Mouse (Mus musculus) hindbrain, embryonic 10.5 days (tissue): ENCODE measurements around the gene Srsf10. TPM values are rescaled to one million over a fixed set of nuclear protein-coding genes. Genes with fewer than 3 reads are reported as not detected.
A peak's percentile ranks its signal among the peaks of the same experiment; 100 is the strongest.

Experiments used
- DNase-seq: peaks from one replicate; pipeline ENCODE4 v3.0.0-alpha.2; 2017; ENCODE audit warnings: low spot score
- H3K27ac ChIP-seq: fragments of 300-500 bp; sonication (generic); 2 replicates; pipeline ENCODE4 v1.5.1; 2016; ENCODE audit warnings: mild to moderate bottlenecking, moderate library complexity
- H3K27me3 ChIP-seq: fragments of 300-500 bp; sonication (generic); 2 replicates; pipeline ENCODE4 v1.6.1; 2016; ENCODE audit warnings: mild to moderate bottlenecking; ENCODE audit not compliant: poor library complexity, insufficient read depth, severe bottlenecking
- H3K36me3 ChIP-seq: fragments of 300-500 bp; sonication (generic); 2 replicates; pipeline ENCODE4 v1.6.1; 2016; ENCODE audit warnings: mild to moderate bottlenecking, moderate library complexity
- H3K4me1 ChIP-seq: fragments of 300-500 bp; sonication (generic); replicated peaks from 2 replicates; pipeline ENCODE4 v1.6.1; 2016; ENCODE audit warnings: mild to moderate bottlenecking
- H3K4me3 ChIP-seq: fragments of 300-500 bp; sonication (generic); 2 replicates; pipeline ENCODE4 v1.5.1; 2016; ENCODE audit warnings: mild to moderate bottlenecking, moderate library complexity
- H3K9me3 ChIP-seq: fragments of 300-500 bp; sonication (generic); 2 replicates; pipeline ENCODE4 v1.6.1; 2016; ENCODE audit warnings: mild to moderate bottlenecking, moderate library complexity
- WGBS: fragments of 180-500 bp; shearing (Covaris S2); methylation state at CpG from one replicate; pipeline ENCODE4 v1.1.7; 2016; 5-methylcytosine and 5-hydroxymethylcytosine counted together
- polyA plus RNA-seq: library from polyadenylated mRNA; unstranded; fragments of >200 nt; fragmentation: Nextera tagmentation; extraction: Ambion mirVana; gene quantifications from 2 replicates; pipeline ENCODE4 v1.2.1, GENCODE M21; 2016

Srsf10 gene
- polyA plus RNA-seq, 1 experiment from 2014 or later: 283 TPM

GRCm38 (mm10) chr4:135870227-135871023 lies 14.9 kb downstream of the Srsf10 start:
- H3K27ac ChIP-seq: no peak overlapping the region
- H3K4me3 ChIP-seq: peak overlapping the region; percentile 77
- H3K9me3 ChIP-seq: no peaks in the 10 kb centered on the region
- 68% methylated on average over 2 of the region's 2 CpGs for WGBS
- DNase-seq: no peak
- peaks cover 57% of the 10 kb centered on the region for H3K36me3 ChIP-seq
- no peaks in the 10 kb centered on the region for H3K27me3 ChIP-seq
- H3K4me1 ChIP-seq: peaks cover 40% of the 10 kb centered on the region

- Histone ChIP-seq H3K27ac (peak overlapping the region; percentile 98), H3K4me3 (peak overlapping the region; percentile 77), H3K36me3 (peaks cover 41% of the 10 kb centered on the region), H3K9me3 (no peaks in the 10 kb centered on the region), H3K27me3 (no peaks in the 10 kb centered on the region), H3K4me1 (peaks cover 56% of the 10 kb centered on the region)
- 67% methylated on average over 3 of the region's 3 CpGs for WGBS
- no peak for DNase-seq
Measured at GRCm38 (mm10) chr4:135872015-135872414, 16.5 kb downstream of the Srsf10 start.

GRCm38 (mm10) chr4:135872589-135873391 lies 17.2 kb downstream of the Srsf10 start:
- Histone ChIP-seq H3K4me1 (peaks cover 58% of the 10 kb centered on the region), H3K27ac (peak overlapping the region; percentile 98), H3K9me3 (no peaks in the 10 kb centered on the region), H3K4me3 (peak overlapping the region; percentile 77), H3K36me3 (peaks cover 41% of the 10 kb centered on the region), H3K27me3 (no peaks in the 10 kb centered on the region)
- 15% methylated on average over 17 of the region's 17 CpGs for WGBS
- no peak for DNase-seq

GRCm38 (mm10) chr4:135873526-135874202 lies 18.1 kb downstream of the Srsf10 start, which contains the start of gene Pnrc2:
TSS of gene Pnrc2 (minus strand) at chr4:135873850.
- H3K4me3 ChIP-seq: peak within 1 kb of the TSS; percentile 77
- under 1% methylated on average over 60 of the region's 60 CpGs for WGBS
- H3K27ac ChIP-seq: peak within 1 kb of the TSS; percentile 98
- peaks cover 41% of the 10 kb centered on the region for H3K36me3 ChIP-seq
- H3K27me3 ChIP-seq: no peaks in the 10 kb centered on the region
- H3K4me1 ChIP-seq: peaks cover 58% of the 10 kb centered on the region
- peak; percentile 99 for DNase-seq
- H3K9me3 ChIP-seq: no peaks in the 10 kb centered on the region

GRCm38 (mm10) chr4:135874564-135875535 lies 19.3 kb downstream of the Srsf10 start:
- no peaks in the 10 kb centered on the region for H3K9me3 ChIP-seq
- WGBS: 82% methylated on average over 10 of the region's 10 CpGs
- peaks cover 29% of the 10 kb centered on the region for H3K36me3 ChIP-seq
- DNase-seq: peak; percentile 6
- H3K4me3 ChIP-seq: peak overlapping the region; percentile 77
- no peaks in the 10 kb centered on the region for H3K27me3 ChIP-seq
- H3K4me1 ChIP-seq: peaks cover 58% of the 10 kb centered on the region
- H3K27ac ChIP-seq: peak overlapping the region; percentile 98

GRCm38 (mm10) chr4:135875546-135875945 lies 20.0 kb downstream of the Srsf10 start:
- Histone ChIP-seq H3K9me3 (no peaks in the 10 kb centered on the region), H3K36me3 (peaks cover 24% of the 10 kb centered on the region), H3K4me3 (0 out of 2 replicates have a peak overlapping the region, but pooled peaks have one; percentile 42), H3K4me1 (peaks cover 60% of the 10 kb centered on the region), H3K27me3 (no peaks in the 10 kb centered on the region), H3K27ac (peak overlapping the region; percentile 98)
- DNase-seq: no peak
- WGBS: 37% methylated on average over 7 of the region's 7 CpGs

- 5% methylated on average over 9 of the region's 9 CpGs for WGBS
- Histone ChIP-seq H3K27ac (peak overlapping the region; percentile 98), H3K9me3 (no peaks in the 10 kb centered on the region), H3K4me1 (peaks cover 55% of the 10 kb centered on the region), H3K36me3 (peaks cover 19% of the 10 kb centered on the region), H3K27me3 (no peaks in the 10 kb centered on the region), H3K4me3 (peak overlapping the region; percentile 42)
- DNase-seq: peak; percentile 59
Measured at GRCm38 (mm10) chr4:135875991-135876582, 20.5 kb downstream of the Srsf10 start.

- Histone ChIP-seq H3K36me3 (peaks cover 14% of the 10 kb centered on the region), H3K9me3 (no peaks in the 10 kb centered on the region), H3K4me3 (peak overlapping the region; percentile 42), H3K4me1 (peaks cover 50% of the 10 kb centered on the region), H3K27ac (peak overlapping the region; percentile 98), H3K27me3 (no peaks in the 10 kb centered on the region)
- 5% methylated on average over 16 of the region's 16 CpGs for WGBS
- DNase-seq: peak; percentile 67
Measured at GRCm38 (mm10) chr4:135876583-135877020, 21.1 kb downstream of the Srsf10 start.

GRCm38 (mm10) chr4:135877742-135878141 lies 22.2 kb downstream of the Srsf10 start:
- no peaks in the 10 kb centered on the region for H3K9me3 ChIP-seq
- peaks cover 42% of the 10 kb centered on the region for H3K4me1 ChIP-seq
- no peaks in the 10 kb centered on the region for H3K27me3 ChIP-seq
- H3K27ac ChIP-seq: no peak overlapping the region
- 73% methylated on average over 2 of the region's 2 CpGs for WGBS
- peaks cover 2% of the 10 kb centered on the region for H3K36me3 ChIP-seq
- no peak overlapping the region for H3K4me3 ChIP-seq
- DNase-seq: no peak

- H3K4me3 ChIP-seq: no peak overlapping the region
- DNase-seq: no peak
- H3K9me3 ChIP-seq: no peaks in the 10 kb centered on the region
- peaks cover 48% of the 10 kb centered on the region for H3K4me1 ChIP-seq
- H3K27ac ChIP-seq: no peak overlapping the region
- no peaks in the 10 kb centered on the region for H3K36me3 ChIP-seq
- no peaks in the 10 kb centered on the region for H3K27me3 ChIP-seq
- WGBS: 59% methylated on average over 6 of the region's 6 CpGs
Measured at GRCm38 (mm10) chr4:135879021-135879420, 23.5 kb downstream of the Srsf10 start.

GRCm38 (mm10) chr4:135880018-135880417 lies 24.5 kb downstream of the Srsf10 start:
- peaks cover 48% of the 10 kb centered on the region for H3K4me1 ChIP-seq
- no peaks in the 10 kb centered on the region for H3K27me3 ChIP-seq
- no peak overlapping the region for H3K27ac ChIP-seq
- WGBS: 88% methylated on average over 6 of the region's 6 CpGs
- DNase-seq: no peak
- H3K36me3 ChIP-seq: no peaks in the 10 kb centered on the region
- H3K4me3 ChIP-seq: no peak overlapping the region
- no peaks in the 10 kb centered on the region for H3K9me3 ChIP-seq
